Mouse (Mus musculus) adipocyte (in vitro differentiated cells): Measurements from ENCODE around the gene Tmem86a.
"Not testable (repeated sequence)": the region's sequence is repeated elsewhere in the genome, so short reads cannot be mapped to it uniquely, and the experiment has no call there.

Experiments used
- DNase-seq: peaks from one replicate; pipeline ENCODE4 v3.0.0-alpha.2; 2016; ENCODE audit warnings: low spot score

The Tmem86a gene

DNA sequence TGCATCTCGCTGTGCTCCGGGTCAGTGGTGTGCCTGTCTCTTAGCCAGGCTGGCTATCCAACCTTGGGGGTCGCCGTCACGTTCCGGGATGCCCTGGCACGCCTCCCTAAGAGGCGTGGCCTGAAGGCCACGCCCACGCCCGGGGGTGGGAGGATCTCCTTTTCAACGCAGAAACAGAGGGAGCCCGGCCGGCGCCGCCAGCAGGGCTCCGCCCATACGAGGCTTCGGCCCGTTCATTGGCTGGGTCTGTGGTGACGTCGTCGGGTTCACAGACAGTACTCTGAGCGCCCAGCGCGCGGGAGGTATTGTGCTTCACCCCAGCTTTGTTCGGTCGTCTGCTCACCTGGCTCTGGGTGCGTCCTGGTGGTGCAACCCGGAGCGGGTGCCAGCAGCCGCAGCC is at the start of gene Tmem86a:
Gene Tmem86a (plus strand): TSS at position 236 of the 400 bp plus-strand sequence.
- peak; percentile 74 for DNase-seq

DNA sequence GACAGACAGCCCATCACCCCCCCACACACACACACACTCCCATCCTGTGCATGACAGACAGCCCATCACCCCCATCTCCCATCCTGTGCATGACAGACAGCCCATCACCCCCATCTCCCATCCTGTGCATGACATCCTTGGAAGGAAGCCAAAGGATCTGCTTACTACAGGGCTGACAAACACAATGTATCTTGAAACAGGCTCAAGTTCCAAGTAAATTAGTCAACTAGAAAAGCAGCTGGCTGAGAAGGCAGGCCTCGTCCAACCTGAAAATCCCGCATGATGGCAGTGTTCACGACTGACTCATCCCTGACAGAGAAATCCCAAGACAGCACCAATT is 49.8 kb upstream of the Tmem86a start:
- no peak for DNase-seq

DNA sequence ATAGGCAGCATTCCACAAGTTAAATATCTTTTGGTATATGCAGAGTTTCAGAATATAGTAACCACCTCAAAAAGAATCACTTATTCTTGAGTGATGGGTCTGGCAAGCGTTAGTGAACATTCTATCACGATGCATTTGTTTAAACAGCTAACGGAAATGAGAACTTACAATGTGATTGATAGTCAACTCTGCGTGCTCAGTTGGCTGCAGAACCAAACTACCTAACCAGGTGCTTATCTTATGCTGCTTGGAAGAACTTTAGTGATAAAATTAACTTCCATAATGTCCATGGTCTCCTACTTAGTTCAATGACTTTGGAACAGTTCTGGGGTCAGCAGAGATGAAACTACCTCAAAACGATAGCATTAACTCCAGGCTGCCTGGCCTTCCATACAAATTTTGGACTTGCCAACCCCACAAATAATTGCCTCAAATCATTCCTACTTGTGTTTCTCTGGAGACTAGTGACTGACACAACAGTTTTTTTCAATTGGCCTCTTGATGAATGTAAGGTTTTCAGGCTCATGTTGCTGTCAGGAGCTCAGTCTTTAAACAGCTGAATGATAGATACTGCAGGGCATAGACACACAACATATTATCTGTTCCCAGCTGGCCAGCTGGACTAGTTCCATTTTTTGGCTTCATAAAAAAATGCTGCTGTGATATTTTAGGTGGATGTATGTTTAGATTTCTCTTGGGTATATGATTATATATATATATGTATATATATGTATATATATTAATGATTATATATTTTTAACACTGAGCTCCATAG is 49.1 kb upstream of the Tmem86a start:
- no peak for DNase-seq

DNA sequence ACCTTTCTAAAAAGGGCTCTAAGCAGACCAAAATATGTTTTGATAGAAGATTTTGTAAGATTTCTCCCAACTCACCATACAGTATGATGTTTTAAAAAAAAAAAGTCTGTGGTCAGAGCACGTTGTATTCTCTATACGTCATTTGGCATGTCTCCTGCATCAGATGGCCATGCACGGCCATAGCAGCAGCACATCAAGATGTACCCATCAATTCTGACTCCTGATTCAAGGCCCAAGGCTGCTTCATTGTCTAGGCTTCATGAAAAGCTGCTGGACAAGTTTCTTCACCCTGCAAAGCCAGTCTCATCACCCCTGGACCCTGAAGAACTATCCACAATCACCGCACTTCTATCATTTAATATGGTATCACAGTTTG is 48.5 kb upstream of the Tmem86a start:
- no peak for DNase-seq

DNA sequence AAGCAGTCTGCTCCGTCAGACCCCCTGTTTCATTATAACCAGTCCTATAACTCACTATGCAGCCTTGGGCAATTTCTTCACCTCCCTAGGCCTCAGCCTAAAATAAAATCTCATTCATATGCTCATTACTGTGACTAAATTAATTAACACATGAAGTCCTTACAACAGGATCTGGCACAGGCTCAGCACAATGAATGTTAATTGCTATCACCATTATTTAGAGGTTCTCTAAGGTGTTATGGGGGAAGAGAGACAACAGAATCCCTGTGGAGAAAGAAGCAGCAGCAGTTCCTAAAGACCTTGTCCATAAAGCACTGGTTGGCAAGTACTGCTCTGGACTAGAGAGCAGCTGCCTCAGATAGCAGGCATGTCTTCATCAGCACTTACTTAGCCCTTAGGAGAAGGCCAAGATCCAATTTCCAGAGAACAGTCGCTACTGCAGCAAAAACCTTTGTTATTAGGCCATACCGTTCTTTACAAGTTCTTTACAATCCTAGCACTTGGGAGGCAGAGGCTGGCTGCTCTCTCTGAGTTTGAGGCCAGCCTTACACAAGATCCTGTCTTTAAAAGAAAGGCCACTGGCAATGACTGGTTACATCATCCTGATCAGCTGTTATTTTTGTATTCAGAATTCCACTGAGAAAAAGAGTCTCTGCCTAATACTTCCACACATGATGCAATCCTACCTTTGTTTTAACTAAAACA is 46.8 kb upstream of the Tmem86a start:
- DNase-seq: peak; percentile 64

DNA sequence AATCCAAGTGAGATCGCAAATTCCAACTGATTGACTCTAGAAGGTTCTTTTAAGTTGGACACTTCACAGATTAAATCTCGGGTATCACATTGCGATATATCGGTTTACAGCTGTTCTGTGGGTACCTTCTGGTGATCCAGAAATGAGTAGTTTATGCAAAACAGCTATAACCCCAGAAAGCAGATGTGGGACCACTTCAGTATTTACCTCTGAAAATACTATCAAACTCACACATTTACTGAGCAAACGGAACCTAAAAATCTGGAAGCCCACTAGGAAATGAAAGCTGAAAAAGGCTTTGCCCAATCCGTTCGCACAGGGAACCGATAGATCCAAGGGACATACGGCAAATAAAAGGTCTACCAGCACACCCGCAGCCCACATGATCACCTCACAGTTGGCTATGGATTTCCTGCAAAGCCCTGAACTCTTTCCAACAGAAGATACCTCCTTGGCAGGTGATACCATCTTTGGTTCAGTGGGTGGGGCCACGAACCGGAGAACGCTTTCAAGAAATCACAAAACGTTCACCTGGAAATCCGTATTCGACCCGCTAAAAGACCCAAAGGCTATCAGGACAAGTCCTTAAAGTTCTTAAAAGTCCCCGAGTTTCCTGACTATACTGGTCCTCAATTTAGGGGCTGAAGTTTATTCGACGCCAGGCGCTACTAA is 43.2 kb upstream of the Tmem86a start:
- no peak for DNase-seq

DNA sequence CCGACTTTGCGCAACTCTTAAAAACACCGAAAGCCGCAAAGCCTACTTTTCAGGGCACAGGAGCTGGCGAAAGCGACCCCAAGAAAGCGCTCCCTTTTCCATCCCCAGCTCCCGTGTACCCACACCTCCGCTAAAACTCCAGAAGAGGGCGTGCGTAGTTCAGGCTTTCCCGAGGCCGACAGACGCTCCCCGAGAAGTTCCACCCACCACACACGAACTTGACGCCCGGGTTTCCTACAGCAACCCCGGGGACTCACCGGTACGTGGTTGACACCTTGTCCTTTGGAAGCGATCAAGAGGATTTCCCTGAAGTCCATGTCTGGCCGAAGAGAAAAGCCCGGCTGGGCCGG is 42.6 kb upstream of the Tmem86a start:
- no peak for DNase-seq

DNA sequence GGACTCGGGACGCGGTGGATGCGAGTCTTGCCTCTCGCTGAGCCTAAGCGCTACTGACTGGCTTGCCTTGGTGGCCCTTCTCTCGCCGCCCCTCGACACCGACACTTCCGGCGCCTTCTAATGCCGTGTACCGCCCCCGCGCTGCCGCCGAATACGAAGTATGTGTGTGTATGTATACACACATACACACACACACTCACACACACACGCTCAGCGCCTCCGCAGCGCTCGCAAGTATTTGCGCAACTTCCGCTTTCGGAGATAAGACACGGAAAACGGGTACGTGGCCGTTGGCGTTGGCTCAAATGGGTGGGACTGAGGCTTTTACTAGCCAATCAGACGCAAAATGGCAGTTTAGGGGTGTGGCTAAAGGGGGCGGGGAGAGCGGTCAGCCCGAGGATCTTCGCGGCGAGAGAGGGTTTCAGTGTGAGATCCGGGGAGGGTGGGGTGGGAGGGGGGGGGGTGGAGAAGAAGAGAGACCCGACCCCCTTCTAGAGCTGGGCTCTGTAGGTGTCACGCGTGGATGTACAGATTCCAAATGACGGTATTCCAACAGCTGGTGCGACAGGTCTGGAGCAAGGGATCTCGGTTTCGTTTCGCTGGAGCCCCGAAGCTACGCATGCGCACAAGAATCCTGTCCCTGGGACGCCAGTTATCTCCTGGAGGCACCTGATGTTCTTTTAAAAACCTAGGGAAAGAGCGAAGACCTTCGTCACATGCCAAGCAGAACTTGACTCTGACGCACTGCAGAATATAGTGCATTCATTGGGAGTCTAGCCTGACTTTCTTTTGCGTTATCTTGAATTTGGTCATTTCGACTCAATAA is 42.0 kb upstream of the Tmem86a start, which contains the start of gene Spty2d1:
Gene Spty2d1 (minus strand): TSS at position 244 of the 826 bp plus-strand sequence.
- DNase-seq: peak; percentile 98

DNA sequence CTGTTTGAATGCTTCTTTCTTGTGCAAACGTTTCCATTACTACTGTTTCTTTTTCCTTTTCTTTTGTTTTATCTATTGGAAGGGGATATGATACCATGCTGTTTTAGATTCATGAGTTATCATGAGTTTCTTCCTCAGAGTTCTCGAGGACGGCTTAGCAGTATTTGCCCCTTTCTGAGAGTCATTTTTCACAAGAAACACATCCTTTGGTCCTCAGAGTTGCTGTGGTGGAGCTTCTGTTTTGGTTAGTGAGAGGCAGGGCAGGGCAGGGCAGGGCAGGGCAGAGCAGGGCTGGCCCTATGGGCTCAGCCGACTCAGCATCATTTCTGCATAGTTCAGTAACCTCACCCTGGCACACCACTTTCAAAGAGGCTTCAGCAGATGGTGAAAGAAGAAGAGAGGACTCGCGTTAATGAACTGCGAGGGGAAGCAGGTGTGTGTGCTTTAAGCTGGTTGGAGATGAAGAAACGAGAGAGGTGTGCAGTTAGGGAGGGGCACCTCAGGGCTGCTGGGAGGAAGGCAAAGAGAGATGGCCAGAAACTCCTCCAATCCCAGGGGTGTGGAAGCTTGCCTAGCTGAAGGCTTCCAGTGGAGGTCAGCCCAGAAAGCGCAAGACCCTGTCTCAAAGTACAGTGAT is 37.2 kb upstream of the Tmem86a start:
- no peak for DNase-seq

DNA sequence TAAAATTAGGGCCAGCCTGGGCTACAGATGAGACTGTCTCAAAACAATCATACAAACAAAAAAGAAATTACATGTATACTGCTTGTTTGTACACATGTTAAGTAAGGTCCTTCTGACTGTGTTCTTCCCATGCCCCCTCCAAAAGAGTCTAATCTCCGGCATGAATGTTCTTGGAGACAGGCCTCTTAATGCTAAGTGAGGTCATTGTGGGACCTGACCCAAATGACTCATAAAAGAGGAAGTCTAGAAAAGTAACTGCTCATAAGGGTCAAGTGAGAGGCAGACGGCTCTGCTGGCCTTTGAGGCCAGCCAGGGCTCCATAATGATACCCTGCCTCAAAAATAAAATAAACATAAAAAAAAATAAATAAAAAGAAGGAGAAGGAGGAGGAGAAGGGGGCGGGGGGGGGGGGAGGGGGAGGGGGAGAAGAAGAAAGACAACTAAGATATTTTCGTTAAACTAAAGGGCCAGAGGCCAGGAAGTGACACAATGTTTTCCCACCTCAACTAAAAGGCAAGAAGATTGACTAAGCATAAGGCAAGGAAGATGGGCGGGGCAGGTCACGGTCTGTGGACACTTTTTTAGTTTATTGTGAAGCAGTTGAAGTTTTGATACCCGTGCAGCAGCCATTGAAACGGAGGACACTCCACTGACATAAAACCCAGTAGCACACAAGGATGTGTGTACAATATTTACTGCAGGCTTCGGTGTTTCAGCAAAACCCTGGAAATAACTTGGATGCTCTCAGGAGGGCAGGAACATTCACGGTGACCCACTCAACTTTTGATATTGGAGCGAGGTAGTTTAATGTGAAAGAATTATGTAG is 35.6 kb upstream of the Tmem86a start:
- DNase-seq: peak; percentile 76

DNA sequence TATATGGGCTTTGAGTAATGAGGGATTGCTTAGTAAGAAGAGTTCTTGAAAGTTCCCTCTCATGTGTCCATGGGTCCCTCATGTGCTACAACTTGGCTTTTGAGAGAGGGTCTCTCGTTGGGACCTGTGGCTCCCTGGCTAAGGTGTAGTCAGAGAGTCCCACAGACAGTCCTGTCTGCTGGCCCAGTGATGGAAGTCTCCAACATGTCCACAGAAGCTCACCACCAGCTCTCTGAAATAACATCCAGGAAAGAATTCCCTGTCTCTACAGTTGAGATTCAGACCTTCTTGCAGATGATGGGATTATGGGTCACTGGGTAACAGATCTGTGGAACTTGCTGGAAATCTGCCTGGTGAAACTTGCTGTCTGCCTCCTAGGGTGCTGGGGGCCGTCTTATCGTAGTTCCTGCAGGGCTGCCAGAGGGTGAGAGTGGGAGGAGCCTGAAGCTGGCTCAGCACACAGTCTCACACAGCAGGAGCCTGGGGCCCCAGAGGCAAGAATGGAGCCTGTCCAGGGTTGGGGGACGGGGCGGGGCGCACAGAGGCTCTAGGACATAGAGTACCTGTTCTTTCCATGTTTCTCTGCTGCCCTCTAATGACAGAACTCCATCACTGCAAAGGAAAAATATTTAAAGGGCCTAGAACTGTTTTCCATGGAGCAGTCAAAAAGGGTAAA is 34.9 kb upstream of the Tmem86a start:
- DNase-seq: peak; percentile 90

DNA sequence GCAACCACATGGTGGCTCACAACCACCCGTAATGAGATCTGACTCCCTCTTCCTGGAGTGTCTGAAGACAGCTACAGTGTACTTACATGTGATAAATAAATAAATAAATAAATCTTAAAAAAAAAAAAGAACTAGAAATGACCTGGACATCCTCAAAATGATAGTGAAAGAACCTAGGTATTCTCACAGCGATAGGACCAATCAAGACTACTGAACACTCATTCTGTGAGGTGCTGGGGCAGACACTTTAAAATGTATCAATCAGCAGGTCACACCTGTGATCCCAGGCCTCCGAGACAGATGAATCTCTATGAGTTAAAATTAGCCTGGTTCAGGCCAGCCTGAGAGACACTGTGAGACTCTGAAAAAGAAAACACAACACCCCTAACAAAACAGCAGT is 33.8 kb upstream of the Tmem86a start:
- no peak for DNase-seq

DNA sequence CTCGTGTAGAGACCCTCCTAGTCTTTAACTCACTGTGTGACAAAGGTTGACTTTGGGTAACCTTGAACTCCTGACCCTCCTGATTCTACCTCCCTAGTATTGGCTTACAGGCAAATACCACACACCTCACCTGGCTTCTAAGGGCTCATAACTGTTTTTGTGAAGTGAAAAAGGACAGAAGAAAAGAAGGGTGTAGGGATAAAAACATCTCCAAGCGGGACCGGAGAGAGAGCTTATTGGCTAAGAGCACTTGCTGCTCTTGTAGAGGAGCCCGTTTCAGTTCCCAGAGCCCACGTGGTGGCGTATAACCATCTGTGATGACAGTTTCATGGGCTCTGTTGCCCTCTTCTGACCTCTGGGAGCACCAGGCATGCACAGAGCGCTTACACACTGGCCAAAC is 33.3 kb upstream of the Tmem86a start:
- no peak for DNase-seq

DNA sequence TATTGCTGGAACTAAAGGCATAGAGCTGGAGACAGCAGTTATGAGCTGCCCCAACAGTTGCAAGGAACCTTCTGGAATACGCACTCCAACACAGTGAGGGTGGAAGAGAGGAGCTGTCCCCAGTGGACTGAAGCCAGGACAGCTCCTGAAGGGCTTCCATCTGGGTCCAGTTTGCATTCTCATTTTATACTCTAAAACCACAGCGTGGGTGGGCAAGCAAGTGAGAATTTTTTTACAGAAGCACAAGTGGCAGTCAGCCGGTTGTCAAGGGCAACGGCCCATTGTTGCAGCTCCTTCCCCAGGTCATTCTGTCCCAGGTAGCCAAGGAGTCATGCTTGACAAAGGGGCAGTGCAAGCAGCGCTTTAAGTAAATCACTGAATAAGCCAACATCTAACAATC is 30.8 kb upstream of the Tmem86a start:
- DNase-seq: no peak

DNA sequence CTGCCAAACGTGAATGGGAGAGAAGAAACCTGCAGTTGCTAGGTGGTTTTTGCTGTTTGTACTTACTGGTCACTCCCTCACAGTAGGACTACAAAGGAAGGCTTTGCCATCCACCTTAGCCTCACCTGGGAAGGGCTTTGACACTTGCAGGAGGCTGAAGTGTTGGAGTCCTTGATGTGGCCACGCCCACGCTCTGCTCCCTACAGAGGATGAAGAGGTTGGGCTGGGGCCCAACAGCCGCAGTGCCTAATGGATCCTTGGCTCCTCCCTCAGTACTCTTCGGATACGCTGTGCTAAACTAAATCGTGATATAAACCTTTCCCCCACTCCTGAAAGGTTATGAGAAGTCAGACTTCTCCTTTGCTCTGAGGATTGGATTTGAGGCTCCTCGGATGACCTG is 29.4 kb upstream of the Tmem86a start:
- DNase-seq: no peak

DNA sequence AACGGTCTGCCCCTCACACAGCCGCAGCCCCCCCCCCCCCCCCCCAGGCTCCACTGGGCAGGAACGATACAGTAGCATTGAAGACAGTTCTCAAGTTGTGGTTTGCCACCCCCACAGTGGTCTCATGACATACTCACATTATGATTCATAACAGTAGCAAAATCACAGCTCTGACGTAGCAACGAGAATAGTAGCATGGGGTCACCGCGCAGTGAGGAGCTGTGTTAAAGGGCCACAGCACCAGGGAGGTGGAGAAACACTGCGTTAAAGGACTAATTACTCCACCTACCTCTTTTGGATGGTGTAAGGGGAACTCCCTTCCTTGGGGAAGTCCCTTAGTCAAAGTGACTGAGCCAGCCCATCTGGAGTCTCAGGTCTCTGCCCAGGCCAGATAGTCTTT is 27.9 kb upstream of the Tmem86a start:
- no peak for DNase-seq

DNA sequence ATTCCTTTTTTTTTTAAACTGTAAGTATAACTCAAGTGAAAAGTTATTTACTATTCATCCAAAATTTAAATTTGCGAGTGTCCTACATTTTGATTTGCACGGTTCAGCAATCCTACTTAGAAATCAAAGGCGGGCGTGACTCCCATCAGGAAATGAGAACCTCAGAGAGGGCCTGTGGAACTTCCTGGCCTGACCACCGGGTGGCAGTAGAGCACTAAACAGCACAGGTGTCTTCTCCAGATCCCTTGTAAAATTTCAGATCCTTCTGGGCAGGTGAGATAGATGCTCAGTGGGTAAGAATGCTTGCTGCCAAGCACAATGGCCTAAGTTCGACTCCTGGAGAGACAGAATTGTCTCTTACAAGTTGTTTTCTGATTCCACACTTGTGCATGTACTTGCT is 26.9 kb upstream of the Tmem86a start:
- peak; percentile 82 for DNase-seq

DNA sequence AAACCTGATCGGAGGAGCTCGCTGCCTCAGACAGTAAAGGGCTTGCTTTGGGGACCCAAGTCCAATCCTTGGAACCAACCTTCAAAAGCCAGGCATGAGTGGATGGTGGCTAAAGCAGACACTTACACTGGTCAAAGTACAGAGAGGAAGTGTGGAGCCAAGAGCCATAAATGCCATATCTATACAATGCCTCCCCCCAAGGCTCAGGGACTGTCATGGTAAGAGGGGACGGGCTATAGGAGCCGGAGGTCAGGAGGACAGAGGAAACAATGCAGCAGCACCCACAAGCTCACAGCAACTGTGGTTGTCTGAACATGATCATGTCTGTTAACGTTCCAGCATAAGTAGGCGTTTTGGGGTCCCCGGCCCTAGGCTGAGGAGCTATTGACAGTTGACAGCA is 25.9 kb upstream of the Tmem86a start:
- no peak for DNase-seq

DNA sequence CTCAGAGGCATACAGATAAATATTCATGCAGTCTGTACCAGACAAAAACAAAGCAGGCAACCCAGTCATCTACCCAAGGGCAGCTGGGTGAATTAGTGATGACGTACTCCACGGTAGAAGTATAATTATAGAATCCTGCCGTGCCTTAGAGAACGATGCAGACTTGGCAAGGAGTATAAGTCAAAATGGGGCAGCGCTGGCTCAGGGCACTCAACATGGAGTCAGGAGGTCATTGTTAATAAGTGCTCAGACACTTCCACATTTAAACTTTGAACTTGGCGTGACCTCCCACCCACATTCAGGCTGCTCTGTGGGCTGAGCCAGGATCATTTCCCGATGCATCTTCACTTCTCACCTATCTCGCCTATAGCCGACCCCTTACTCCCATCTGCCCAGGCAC is 25.0 kb upstream of the Tmem86a start:
- DNase-seq: no peak

DNA sequence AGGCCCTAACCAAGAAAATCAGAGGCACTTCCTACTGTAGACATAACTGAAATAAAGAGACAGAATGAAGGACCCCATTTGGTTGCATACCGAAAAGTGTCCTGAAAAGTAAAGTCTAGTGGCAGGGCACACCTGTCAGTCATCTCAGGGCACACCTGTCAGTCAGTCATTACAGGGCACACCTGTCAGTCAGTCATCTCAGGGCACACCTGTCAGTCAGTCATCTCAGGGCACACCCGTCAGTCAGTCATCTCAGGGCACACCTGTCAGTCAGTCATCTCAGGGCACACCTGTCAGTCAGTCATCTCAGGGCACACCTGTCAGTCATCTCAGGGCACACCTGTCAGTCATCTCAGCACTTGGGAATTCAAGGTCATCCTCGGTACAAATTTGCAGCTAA is 23.5 kb upstream of the Tmem86a start:
- not testable (repeated sequence) for DNase-seq
